Mouse (Mus musculus) B cell, adult 62 days (primary cell): ENCODE data around the gene Kansl1. TPM values are rescaled to one million over a fixed set of nuclear protein-coding genes. Genes with fewer than 3 reads are reported as not detected.

Experiments used
- total RNA-seq: library from RNA; stranded (reverse); gene quantifications from 4 replicates; pipeline ENCODE4 v1.2.4, GENCODE M21; 2023

Gene Kansl1
- total RNA-seq, result 137 to 144 TPM (median 139 TPM) in 4 replicates

GRCm38 (mm10) chr11:104468751-104469268 lies at the start of gene Kansl1:
Gene Kansl1 (minus strand): TSS chr11:104468861.

Other genes starting within 250 kb of the Kansl1 start
- not detected in 4 replicates for gene Mapt, start 237.5 kb downstream of the Kansl1 start, total RNA-seq
- gene Cdc27, start 81.8 kb upstream of the Kansl1 start, total RNA-seq, result 37.6 to 49.8 TPM (median 45.2 TPM) in 4 replicates
- 42.8 to 55.4 TPM (median 46.5 TPM) in 4 replicates for gene Myl4, start 81.8 kb upstream of the Kansl1 start, total RNA-seq
- 34.2 to 39.0 TPM (median 36.1 TPM) in 4 replicates for gene Itgb3, start 139.1 kb upstream of the Kansl1 start, total RNA-seq
- gene Gm11639, start 216.8 kb upstream of the Kansl1 start, total RNA-seq, result not detected in 4 replicates